Mouse (Mus musculus) heart, embryonic 16.5 days (tissue): ENCODE measurements at regions not wholly inside any gene's neighbourhood (a gene's known extent, or its start where the extent isn't known, plus 50 kb on each side); places are given as distances from the start of the nearest gene placed in this dataset.
"Not testable (repeated sequence)": the region's sequence is repeated elsewhere in the genome, so short reads cannot be mapped to it uniquely, and the experiment has no call there.

Experiments
- ATAC-seq: fragments of 200-750 bp; cut with Nextera tagmentation; replicated peaks from 2 replicates; pipeline ENCODE4 v1.8.0; 2017; ENCODE audit warnings: moderate number of reproducible peaks; ENCODE audit not compliant: insufficient read depth, low FRiP score; ENCODE audit errors: extremely low read depth
- H3K27ac ChIP-seq: fragments of 300-500 bp; sonication (generic); 2 replicates; pipeline ENCODE4 v1.5.1; 2014; ENCODE audit warnings: mild to moderate bottlenecking, low read length, control low read depth, moderate library complexity
- H3K27me3 ChIP-seq: fragments of 300-500 bp; sonication (generic); 2 replicates; pipeline ENCODE4 v1.6.1; 2014; ENCODE audit warnings: low read length, mixed read lengths; ENCODE audit not compliant: control insufficient read depth, insufficient read depth
- H3K36me3 ChIP-seq: fragments of 300-500 bp; sonication (generic); 2 replicates; pipeline ENCODE4 v1.6.1; 2014; ENCODE audit not compliant: control insufficient read depth, insufficient read depth
- H3K4me1 ChIP-seq: fragments of 300-500 bp; sonication (generic); 2 replicates; pipeline ENCODE4 v1.6.1; 2014; ENCODE audit warnings: low read length, mixed read lengths; ENCODE audit not compliant: control insufficient read depth, insufficient read depth
- H3K4me2 ChIP-seq: fragments of 300-500 bp; sonication (generic); 2 replicates; pipeline ENCODE4 v1.6.1; 2014; ENCODE audit warnings: low read depth, mild to moderate bottlenecking, control low read depth, low read length
- H3K4me3 ChIP-seq: fragments of 300-500 bp; sonication (generic); 2 replicates; pipeline ENCODE4 v1.5.1; 2014; ENCODE audit warnings: mild to moderate bottlenecking, control low read depth, low read length
- H3K9ac ChIP-seq: fragments of 300-500 bp; sonication (generic); 2 replicates; pipeline ENCODE4 v1.6.1; 2014; ENCODE audit warnings: low read length, control low read depth
- H3K9me3 ChIP-seq: fragments of 300-500 bp; sonication (generic); replicated peaks from 2 replicates; pipeline ENCODE4 v1.6.1; 2016; ENCODE audit warnings: low read length; ENCODE audit not compliant: control insufficient read depth
- WGBS: fragments of 180-500 bp; shearing (Covaris S2); extraction: QIAGEN DNeasy Blood & Tissue Kit; methylation state at CpG from one replicate; pipeline ENCODE4 v1.1.7; 2014; 5-methylcytosine and 5-hydroxymethylcytosine counted together

DNA sequence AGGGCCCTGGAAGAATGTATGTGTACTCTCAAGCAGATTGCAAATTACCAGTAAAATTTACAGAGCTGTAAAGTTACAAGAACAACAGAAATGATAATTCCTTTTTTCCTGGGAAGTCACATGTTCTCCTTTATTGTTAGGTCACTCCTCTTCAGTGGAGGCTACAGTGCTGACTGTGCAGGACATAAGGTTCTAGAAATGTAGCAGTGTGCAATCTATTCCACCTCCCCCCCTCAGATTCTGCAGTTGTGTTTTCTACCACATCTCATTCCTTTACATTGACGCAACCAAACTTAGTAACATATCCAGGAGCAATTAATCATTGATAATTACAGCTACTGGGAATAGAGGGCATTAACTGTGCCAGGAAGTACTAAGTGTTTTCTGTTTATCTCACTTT lies 385.3 kb upstream of the Tnc start:
- no peak for ATAC-seq
- WGBS = 70% methylated on average over 1 of the region's 1 CpGs
- Histone ChIP-seq H3K36me3 (no peaks in the 10 kb centered on the region), H3K27ac (no peak overlapping the region), H3K9ac (no peak overlapping the region), H3K4me1 (no peaks in the 10 kb centered on the region), H3K27me3 (no peaks in the 10 kb centered on the region), H3K4me3 (no peak overlapping the region), H3K4me2 (no peak overlapping the region), H3K9me3 (no peaks in the 10 kb centered on the region)

DNA sequence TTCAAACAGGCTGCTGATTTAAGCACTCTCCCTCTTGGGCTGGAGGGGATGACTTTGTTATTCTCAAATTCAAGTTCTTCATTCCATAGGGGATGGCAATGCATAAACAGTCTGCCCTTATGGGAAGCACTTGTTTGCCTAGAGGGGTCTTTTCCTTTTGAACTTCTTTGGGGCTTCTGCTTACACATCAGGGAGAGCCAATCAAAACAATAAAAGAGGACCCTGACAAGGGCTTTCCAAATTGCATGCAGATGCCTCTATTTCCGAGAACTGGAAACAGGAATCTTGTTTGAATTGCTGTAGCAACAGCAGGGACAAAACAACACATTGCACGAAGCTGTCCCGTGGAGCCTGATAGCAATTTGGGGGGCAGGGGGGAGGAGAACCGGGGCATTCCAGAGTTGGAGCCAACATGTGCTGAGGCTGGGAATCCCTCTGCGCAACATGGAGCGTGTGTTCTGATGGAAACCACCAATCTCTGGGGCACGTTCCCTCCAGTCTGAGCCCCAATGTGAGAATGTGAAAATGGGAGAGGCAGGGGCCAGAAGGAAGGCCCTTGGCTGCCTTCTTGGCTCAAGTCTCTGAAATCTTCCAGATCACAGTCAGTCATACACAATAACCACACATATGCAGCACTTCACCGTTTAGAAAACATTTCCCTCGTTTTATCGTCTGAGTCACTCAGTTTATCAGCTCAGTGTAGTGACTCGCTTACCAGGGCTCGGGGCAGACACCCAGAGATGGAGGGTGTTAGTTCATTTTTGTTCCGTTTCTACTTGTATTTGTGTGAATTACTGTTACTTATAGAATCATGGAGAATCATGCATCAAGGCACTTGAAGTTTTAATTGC lies 391.2 kb upstream of the Tnc start:
- no peak overlapping the region for H3K9ac ChIP-seq
- peak; percentile 67 for ATAC-seq
- no peaks in the 10 kb centered on the region for H3K36me3 ChIP-seq
- 38% methylated on average over 13 of the region's 13 CpGs for WGBS
- H3K4me1 ChIP-seq = no peaks in the 10 kb centered on the region
- H3K27ac ChIP-seq = no peak overlapping the region; the same call in 1 of the 2 replicates
- H3K27me3 ChIP-seq = no peaks in the 10 kb centered on the region
- no peak overlapping the region for H3K4me3 ChIP-seq
- no peaks in the 10 kb centered on the region for H3K9me3 ChIP-seq
- H3K4me2 ChIP-seq = peak overlapping the region; percentile 10; the same call in 1 of the 2 replicates

DNA sequence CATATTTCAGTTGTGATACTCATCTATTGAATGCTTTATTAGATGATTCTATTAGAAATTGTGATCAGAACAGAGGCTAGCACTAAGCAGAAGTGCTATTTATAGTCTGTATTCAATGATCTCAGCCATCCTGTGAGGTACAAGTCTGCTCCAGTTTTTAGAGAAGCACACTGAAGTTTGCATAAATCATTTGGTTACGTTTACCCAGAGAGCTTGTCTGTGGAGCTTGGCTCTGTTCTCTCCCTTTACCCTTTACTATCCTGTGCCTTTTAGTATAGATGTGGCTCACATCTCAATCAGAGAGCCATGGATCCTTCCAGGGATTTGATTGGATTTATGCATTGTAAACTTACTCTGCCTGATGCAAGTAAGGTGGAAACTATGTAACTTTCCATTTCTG lies 404.6 kb upstream of the Tnc start:
- H3K27ac ChIP-seq = no peak overlapping the region
- H3K36me3 ChIP-seq = no peaks in the 10 kb centered on the region
- no peak for ATAC-seq
- 39% methylated on average over 1 of the region's 1 CpGs for WGBS
- no peaks in the 10 kb centered on the region for H3K4me1 ChIP-seq
- no peak overlapping the region for H3K4me3 ChIP-seq
- no peak overlapping the region for H3K9ac ChIP-seq
- H3K9me3 ChIP-seq = no peaks in the 10 kb centered on the region
- no peaks in the 10 kb centered on the region for H3K27me3 ChIP-seq
- H3K4me2 ChIP-seq = no peak overlapping the region

DNA sequence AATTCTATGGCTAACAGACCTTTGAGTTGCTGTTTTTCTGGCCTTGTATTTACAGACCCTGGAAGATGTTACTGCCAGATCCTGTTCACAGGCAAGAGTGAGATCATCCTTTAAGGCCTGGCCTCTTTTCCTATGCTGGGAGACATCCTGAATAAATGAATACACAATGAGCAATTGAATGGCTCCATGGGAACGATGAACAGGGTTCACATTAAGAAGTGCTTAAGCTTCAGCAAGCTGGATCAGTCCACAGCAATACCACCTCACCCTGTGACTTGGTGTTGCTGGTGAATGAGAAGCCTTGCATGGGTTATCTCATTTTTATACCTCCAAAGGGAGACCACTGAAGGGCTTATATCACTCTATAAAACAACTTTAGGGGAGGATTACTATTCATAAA lies 405.1 kb upstream of the Tnc start:
- no peaks in the 10 kb centered on the region for H3K27me3 ChIP-seq
- H3K9me3 ChIP-seq = no peaks in the 10 kb centered on the region
- 49% methylated on average over 1 of the region's 1 CpGs for WGBS
- ATAC-seq = no peak
- no peak overlapping the region for H3K4me2 ChIP-seq
- H3K4me3 ChIP-seq = no peak overlapping the region
- H3K9ac ChIP-seq = no peak overlapping the region
- H3K4me1 ChIP-seq = no peaks in the 10 kb centered on the region
- no peak overlapping the region for H3K27ac ChIP-seq
- no peaks in the 10 kb centered on the region for H3K36me3 ChIP-seq

DNA sequence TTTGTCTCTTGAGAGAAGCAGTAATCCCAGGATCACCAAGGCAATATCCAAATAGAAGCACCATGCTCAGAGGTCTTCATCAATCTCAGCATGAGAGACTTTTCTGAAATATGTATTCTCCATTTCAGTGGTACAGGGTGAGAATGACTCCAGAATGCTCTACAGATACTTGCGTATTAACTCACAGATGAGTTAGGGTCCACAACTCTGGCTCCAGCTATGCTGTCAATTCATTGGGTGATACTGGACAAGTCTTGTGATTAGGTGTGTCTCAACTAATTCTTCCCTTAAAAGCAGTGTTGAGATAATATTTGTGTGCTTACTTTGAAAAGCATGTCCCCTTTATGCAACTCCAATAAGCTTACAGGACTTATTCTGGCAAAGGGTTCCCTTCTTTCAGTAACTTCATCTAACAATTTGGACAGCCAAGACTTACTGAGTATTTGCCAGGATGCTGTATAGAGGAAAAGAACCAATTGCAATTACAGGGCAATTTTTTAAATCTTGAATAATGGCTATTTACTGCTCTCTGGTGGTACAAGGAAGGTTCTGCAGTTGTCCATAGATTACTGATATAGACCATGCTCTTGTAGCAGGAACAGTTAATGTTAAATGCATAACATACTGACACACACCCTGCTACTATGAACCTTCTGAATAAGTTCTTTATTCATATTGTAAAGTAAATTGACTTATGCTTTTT lies 445.6 kb upstream of the Tnc start:
- no peaks in the 10 kb centered on the region for H3K4me1 ChIP-seq
- H3K4me3 ChIP-seq = no peak overlapping the region
- no peak for ATAC-seq
- no peak overlapping the region for H3K27ac ChIP-seq
- H3K27me3 ChIP-seq = no peaks in the 10 kb centered on the region
- no peaks in the 10 kb centered on the region for H3K9me3 ChIP-seq
- WGBS = 88% methylated on average over 1 of the region's 1 CpGs
- no peaks in the 10 kb centered on the region for H3K36me3 ChIP-seq
- no peak overlapping the region for H3K4me2 ChIP-seq
- no peak overlapping the region for H3K9ac ChIP-seq

DNA sequence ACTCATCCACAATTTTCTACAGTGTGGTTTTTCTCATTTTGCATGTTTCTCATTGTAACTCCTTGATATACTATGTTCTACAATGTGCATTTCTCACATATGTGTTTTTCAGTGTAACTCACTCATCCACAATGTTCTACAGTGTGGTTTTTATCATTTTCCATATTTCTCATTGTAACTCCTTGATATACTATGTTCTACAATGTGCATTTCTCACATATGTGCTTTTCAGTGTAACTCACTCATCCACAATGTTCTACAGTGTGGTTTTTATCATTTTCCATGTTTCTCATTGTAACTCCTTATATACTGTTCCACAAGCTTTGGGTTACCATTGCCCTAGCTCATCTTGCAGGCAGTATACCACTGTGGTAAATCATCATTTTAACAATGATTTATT lies 450.9 kb upstream of the Tnc start:
- H3K27me3 ChIP-seq, H3K36me3 ChIP-seq, H3K4me3 ChIP-seq, H3K27ac ChIP-seq, H3K9ac ChIP-seq, H3K4me1 ChIP-seq, H3K4me2 ChIP-seq, H3K9me3 ChIP-seq: not testable (repeated sequence)
- peak; percentile 75 for ATAC-seq

DNA sequence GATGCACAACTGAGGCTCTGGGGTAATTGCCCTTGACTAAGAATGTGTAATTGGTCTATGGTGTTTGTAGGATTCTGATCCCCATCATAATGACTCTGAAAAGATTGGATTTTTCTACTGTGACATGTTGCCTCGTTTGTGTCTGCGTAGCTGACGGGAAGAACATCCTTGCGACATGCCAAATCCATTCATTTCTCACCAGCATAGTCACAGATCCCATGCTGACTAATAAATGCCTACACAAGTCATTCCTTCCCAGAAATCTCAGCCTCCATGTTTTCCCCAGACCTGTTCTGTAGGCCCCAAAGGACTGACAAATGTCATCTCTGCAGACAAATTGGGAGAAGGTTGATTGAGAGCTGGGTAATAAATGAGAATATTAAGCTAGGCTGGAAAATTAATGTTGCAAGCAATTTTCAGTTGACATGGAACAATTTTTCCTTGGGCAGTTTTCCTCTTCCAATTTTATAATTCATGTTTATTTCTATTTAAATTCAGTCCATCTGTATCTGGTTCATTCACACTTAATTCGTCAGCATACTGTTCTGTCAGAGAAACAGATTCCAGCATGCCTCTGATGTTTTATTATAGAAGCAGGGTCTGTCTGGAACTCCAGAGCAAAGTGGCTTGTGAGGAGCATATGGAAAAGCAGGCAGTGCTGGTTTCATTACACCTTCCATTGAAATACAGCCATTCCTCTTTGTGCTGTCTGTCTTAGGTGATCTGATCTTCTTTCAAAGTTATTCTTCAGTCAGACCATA lies 454.0 kb upstream of the Tnc start:
- WGBS = 75% methylated on average over 5 of the region's 5 CpGs
- H3K4me1 ChIP-seq = no peaks in the 10 kb centered on the region
- H3K4me3 ChIP-seq = no peak overlapping the region
- no peak overlapping the region for H3K9ac ChIP-seq
- H3K9me3 ChIP-seq = no peaks in the 10 kb centered on the region
- H3K36me3 ChIP-seq = no peaks in the 10 kb centered on the region
- ATAC-seq = no peak
- no peak overlapping the region for H3K4me2 ChIP-seq
- H3K27me3 ChIP-seq = no peaks in the 10 kb centered on the region
- no peak overlapping the region for H3K27ac ChIP-seq

DNA sequence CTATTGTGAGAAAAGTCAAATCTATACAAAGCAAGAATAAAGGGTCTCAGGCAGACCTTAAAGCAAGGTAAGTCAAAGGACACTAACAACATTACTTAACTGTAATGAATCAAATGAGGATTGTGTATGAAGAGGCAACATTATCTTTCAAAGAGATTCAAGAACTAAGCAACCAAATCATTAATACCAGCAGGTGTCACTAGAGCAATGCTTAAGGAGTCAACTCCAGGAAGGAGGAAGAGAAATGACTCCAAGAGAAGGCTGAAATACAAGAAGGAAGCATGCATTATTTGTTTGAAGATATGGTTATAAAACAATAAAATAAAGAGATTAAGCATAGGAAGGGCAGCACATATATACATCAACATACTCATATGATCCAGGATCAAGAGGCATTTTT lies 475.1 kb upstream of the Tnc start:
- no peak overlapping the region for H3K4me2 ChIP-seq
- H3K9me3 ChIP-seq = no peaks in the 10 kb centered on the region
- H3K27ac ChIP-seq = no peak overlapping the region
- no peak for ATAC-seq
- no peaks in the 10 kb centered on the region for H3K27me3 ChIP-seq
- no peaks in the 10 kb centered on the region for H3K36me3 ChIP-seq
- H3K4me3 ChIP-seq = no peak overlapping the region
- no peaks in the 10 kb centered on the region for H3K4me1 ChIP-seq
- no peak overlapping the region for H3K9ac ChIP-seq
